Mouse (Mus musculus): Measurements from ENCODE around the gene Sstr4.

Sstr4 gene

GRCm38 (mm10) chr2:148395131-148396051, at the start of gene Sstr4:
Gene Sstr4, plus strand, starts transcription at chr2:148395344.
- in situ Hi-C loops (cut with MboI; ENCODE audit: low pct_unique_long_range_greater_than_20kb in 1 of 2, low sequenced_read_pairs in 2 of 2, unreplicated experiment in 1 of 2): loop anchor here (10.0 to 25.0 kb wide), 2 partner anchors 167 to 179 kb away; no protein-coding TSS in a partner anchor

- in situ Hi-C loops (cut with MboI; ENCODE audit: low pct_unique_long_range_greater_than_20kb in 1 of 2, low sequenced_read_pairs in 2 of 2, unreplicated experiment in 1 of 2): no loop called here
Measured at GRCm38 (mm10) chr2:148345373-148345772, 49.8 kb upstream of the Sstr4 start.

- in situ Hi-C loops (cut with MboI; ENCODE audit: low pct_unique_long_range_greater_than_20kb in 1 of 2, low sequenced_read_pairs in 2 of 2, unreplicated experiment in 1 of 2): no loop called here
Measured at GRCm38 (mm10) chr2:148346976-148347375, 48.2 kb upstream of the Sstr4 start.

GRCm38 (mm10) chr2:148349509-148350307, 45.4 kb upstream of the Sstr4 start:
- in situ Hi-C loops (cut with MboI; ENCODE audit: low pct_unique_long_range_greater_than_20kb in 1 of 2, low sequenced_read_pairs in 2 of 2, unreplicated experiment in 1 of 2): no loop called here

GRCm38 (mm10) chr2:148350460-148350859, 44.7 kb upstream of the Sstr4 start:
- in situ Hi-C loops (cut with MboI; ENCODE audit: low pct_unique_long_range_greater_than_20kb in 1 of 2, low sequenced_read_pairs in 2 of 2, unreplicated experiment in 1 of 2): no loop called here

GRCm38 (mm10) chr2:148352655-148353054, 42.5 kb upstream of the Sstr4 start:
- in situ Hi-C loops (cut with MboI; ENCODE audit: low pct_unique_long_range_greater_than_20kb in 1 of 2, low sequenced_read_pairs in 2 of 2, unreplicated experiment in 1 of 2): no loop called here

GRCm38 (mm10) chr2:148357145-148357544, 38.0 kb upstream of the Sstr4 start:
- in situ Hi-C loops (cut with MboI; ENCODE audit: low pct_unique_long_range_greater_than_20kb in 1 of 2, low sequenced_read_pairs in 2 of 2, unreplicated experiment in 1 of 2): no loop called here

GRCm38 (mm10) chr2:148364536-148364935, 30.6 kb upstream of the Sstr4 start:
- in situ Hi-C loops (cut with MboI; ENCODE audit: low pct_unique_long_range_greater_than_20kb in 1 of 2, low sequenced_read_pairs in 2 of 2, unreplicated experiment in 1 of 2): no loop called here

- in situ Hi-C loops (cut with MboI; ENCODE audit: low pct_unique_long_range_greater_than_20kb in 1 of 2, low sequenced_read_pairs in 2 of 2, unreplicated experiment in 1 of 2): no loop called here
Measured at GRCm38 (mm10) chr2:148365227-148365626, 29.9 kb upstream of the Sstr4 start.

GRCm38 (mm10) chr2:148371743-148372630, 23.2 kb upstream of the Sstr4 start:
- in situ Hi-C loops (cut with MboI; ENCODE audit: low pct_unique_long_range_greater_than_20kb in 1 of 2, low sequenced_read_pairs in 2 of 2, unreplicated experiment in 1 of 2): no loop called here

- in situ Hi-C loops (cut with MboI; ENCODE audit: low pct_unique_long_range_greater_than_20kb in 1 of 2, low sequenced_read_pairs in 2 of 2, unreplicated experiment in 1 of 2): no loop called here
Measured at GRCm38 (mm10) chr2:148373602-148374071, 21.5 kb upstream of the Sstr4 start.

GRCm38 (mm10) chr2:148375326-148376150, 19.6 kb upstream of the Sstr4 start:
- in situ Hi-C loops (cut with MboI; ENCODE audit: low pct_unique_long_range_greater_than_20kb in 1 of 2, low sequenced_read_pairs in 2 of 2, unreplicated experiment in 1 of 2): loop anchor here in 1 of 2 experiments (25.0 kb wide), 1 partner anchor 187 kb away; no protein-coding TSS in a partner anchor

GRCm38 (mm10) chr2:148378817-148379342, 16.3 kb upstream of the Sstr4 start:
- in situ Hi-C loops (cut with MboI; ENCODE audit: low pct_unique_long_range_greater_than_20kb in 1 of 2, low sequenced_read_pairs in 2 of 2, unreplicated experiment in 1 of 2): loop anchor here in 1 of 2 experiments (25.0 kb wide), 1 partner anchor 183 kb away; no protein-coding TSS in a partner anchor

- in situ Hi-C loops (cut with MboI; ENCODE audit: low pct_unique_long_range_greater_than_20kb in 1 of 2, low sequenced_read_pairs in 2 of 2, unreplicated experiment in 1 of 2): loop anchor here in 1 of 2 experiments (25.0 kb wide), 1 partner anchor 182 kb away; no protein-coding TSS in a partner anchor
Measured at GRCm38 (mm10) chr2:148379899-148380413, 15.2 kb upstream of the Sstr4 start.

- in situ Hi-C loops (cut with MboI; ENCODE audit: low pct_unique_long_range_greater_than_20kb in 1 of 2, low sequenced_read_pairs in 2 of 2, unreplicated experiment in 1 of 2): loop anchor here in 1 of 2 experiments (25.0 kb wide), 1 partner anchor 181 kb away; no protein-coding TSS in a partner anchor
Measured at GRCm38 (mm10) chr2:148381076-148381475, 14.1 kb upstream of the Sstr4 start.

GRCm38 (mm10) chr2:148386476-148386875, 8.7 kb upstream of the Sstr4 start:
- in situ Hi-C loops (cut with MboI; ENCODE audit: low pct_unique_long_range_greater_than_20kb in 1 of 2, low sequenced_read_pairs in 2 of 2, unreplicated experiment in 1 of 2): loop anchor here in 1 of 2 experiments (25.0 kb wide), 1 partner anchor 176 kb away; no protein-coding TSS in a partner anchor
